Mouse (Mus musculus): Measurements from ENCODE around the gene Nploc4.
"Not testable (repeated sequence)": the region's sequence is repeated elsewhere in the genome, so short reads cannot be mapped to it uniquely, and the experiment has no call there.

Gene Nploc4

DNA sequence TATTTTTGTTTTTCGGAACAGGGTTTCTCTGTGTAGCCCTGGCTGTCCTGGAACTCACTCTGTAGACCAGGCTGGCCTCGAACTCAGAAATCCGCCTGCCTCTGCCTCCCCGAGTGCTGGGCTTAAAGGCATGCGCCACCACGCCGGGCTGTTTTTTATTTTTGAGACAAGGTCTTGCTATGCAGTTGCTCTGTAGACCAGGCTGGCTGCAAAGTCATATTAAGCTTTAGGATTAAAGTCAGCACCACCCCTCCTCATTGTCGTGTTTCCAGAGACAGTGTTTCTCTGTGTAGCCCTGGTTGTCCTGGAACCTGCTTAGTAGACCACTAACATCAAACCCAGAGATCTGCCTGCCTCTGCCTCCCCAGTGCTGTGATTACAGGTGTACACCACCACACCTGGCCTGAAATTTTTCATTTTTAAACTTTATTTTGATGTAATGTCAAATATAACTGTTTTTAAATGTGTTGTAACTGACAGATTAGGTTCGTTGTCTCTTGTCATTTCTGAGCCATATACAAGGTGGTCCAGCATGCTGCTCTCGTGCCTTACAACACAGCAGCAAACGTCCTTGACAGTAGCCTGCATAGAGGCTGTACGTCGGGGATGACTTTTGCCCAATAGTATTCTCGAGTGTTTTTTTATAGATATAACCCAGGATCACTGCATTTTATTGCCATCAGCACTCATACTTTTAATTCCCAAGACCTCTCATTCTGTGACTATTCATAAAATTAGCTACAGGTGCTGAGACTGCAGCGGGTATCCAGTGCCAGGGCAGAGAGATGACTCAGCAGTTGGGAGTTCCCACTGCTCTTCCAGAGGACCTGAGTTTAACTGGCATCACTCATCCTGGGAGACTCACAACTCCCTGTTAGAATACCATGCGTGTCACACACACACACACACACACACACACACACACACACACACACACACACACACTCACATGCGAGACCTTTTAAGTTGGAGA is 82.9 kb downstream of the Nploc4 start:
- peak; percentile 40 for DNase-seq (ENCODE audit: low read depth)

DNA sequence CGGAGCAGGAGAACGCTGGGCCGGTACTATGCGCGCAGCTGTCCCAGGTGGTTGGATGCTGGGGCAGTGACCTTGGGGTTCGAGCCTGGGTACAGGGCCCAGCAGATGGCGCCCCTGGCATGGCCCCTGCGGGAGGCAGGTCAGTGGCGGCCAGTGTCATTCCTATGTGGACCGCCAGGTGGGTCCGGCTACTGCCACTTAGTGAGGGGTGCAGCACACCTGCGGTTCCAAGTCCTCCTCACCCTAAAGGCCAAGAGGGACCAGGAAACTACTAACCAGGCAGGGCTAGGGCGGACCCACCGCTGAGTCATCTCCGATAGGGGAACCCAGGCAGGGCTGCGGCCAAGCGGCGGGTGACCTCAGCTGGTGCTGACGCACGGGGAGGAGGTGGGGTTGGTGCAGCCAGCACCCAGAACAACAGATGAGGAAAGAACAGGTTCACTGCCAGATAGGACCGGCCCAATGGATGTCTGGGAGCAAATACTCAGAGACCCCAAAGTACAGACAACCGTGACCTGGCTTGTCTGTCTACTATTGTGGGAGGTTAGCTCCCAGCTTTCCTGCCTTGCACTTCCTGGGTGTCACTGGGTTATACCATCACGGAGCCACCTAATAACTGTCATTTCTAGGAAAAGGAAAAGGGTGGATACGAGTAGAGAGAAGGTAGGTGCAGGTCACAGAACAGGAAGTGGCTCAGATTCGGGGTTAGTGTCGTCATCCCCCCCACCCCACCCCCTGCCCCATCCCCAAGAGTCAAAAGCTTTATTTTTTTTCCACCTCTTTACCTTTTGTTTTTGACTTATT is 83.8 kb downstream of the Nploc4 start:
- DNase-seq (ENCODE audit: low read depth) = peak; percentile 95

DNA sequence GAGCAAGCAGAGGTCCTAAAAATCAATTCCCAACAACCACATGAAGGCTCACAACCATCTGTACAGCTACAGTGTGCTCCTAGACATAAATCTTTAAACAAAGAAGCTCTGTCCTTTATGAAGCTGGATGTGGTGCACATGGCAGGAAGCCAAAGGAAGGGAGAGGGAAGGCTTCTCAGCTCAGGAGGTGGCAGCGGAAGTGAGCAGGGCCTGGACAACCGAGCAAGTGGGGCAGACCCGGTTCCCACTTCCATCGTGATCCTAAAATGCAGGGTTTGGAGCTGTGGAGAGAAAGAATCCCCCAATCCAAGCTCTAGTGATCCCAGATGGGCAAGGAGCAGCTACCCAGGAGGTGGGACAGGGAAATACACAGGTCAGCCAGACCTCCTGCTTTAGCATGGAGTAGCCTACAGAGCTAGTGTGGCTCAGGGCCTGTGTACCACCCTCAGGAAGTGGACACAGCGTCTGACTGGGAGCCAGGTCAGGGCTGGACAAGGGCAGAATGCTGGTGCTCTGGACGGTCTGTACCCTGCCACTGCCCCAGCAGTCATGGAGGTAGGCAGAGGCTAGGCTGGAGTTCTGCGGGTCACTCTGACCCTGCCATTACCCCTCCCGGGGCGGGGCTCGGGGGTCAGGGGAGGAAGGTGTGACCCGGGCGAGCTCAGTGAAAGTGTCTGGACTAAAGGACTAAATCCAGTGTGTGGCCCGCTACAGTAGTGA is 84.8 kb downstream of the Nploc4 start:
- peak; percentile 44 for DNase-seq (ENCODE audit: low read depth)

DNA sequence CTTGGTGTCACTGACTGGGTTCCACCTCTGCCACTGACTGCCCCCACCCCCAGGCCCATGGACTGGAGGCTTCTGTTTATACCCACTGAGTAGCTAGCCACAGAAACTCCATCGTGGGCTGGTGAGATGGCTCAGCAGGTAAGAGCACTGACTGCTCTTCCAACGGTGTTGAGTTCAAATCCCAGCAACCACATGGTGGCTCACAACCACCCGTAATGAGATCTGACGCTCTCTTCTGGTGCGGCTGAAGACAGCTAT is 85.5 kb downstream of the Nploc4 start:
- not testable (repeated sequence) for DNase-seq (ENCODE audit: low read depth)

DNA sequence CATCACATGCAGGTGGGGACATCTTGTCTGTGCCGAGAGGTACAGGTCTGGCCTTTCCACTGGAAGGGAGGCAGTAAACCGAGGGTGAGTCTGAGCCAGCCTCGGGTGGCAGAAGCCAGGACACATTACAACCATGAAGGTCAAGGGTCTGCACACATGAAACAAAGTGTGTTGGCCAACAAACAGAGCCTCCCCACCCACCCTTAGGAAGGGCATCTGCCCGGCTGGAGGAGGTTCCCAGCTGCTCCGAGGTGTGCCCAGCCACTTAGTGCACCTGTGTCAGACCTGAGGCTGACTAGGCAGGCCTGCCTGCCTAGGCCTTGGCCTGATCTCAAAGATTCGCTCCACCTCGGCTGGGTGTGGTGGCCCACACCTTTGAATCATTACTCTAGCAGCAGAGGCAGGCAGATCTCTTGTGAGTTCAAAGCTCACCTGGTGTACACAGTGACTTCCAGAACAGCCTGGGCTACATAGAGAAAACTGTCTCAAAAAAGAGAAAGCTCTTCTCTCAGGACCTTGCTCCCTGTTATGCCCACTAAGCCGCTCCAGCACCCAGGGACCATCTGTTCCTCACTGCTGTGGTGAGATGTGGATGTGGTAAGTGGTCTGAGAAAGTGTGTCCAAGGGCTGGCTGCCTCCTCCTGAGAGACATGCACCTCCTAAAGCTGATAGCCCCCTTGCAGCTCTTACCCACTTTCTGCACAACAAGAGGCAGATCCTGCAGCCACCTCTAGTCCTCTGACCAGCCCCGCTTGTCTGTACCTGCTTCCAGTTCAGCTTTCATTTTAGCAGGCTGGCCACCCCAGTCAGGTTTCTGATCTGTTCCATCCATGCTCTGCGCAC is 86.0 kb downstream of the Nploc4 start:
- DNase-seq (ENCODE audit: low read depth) = peak; percentile 52

DNA sequence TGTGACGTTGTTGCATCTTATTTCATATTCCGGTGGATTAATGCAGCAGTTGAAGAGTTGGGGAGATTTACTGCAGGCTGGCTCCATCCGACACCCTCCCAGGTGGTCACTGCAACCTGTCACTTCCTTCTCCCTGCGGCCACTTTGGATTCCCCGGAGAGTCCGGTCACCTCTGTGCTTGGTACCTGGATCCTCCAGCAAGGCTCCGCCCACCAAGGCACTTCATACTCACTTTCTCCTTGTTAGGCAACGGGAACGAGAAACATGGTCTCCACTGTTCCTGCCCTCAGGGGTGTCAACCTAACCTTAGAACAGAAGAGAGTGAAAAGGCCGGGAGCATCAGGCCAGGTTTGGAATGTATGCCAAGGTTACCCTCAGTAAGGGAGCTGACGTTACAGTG is 86.8 kb downstream of the Nploc4 start:
- no peak for DNase-seq (ENCODE audit: low read depth)

DNA sequence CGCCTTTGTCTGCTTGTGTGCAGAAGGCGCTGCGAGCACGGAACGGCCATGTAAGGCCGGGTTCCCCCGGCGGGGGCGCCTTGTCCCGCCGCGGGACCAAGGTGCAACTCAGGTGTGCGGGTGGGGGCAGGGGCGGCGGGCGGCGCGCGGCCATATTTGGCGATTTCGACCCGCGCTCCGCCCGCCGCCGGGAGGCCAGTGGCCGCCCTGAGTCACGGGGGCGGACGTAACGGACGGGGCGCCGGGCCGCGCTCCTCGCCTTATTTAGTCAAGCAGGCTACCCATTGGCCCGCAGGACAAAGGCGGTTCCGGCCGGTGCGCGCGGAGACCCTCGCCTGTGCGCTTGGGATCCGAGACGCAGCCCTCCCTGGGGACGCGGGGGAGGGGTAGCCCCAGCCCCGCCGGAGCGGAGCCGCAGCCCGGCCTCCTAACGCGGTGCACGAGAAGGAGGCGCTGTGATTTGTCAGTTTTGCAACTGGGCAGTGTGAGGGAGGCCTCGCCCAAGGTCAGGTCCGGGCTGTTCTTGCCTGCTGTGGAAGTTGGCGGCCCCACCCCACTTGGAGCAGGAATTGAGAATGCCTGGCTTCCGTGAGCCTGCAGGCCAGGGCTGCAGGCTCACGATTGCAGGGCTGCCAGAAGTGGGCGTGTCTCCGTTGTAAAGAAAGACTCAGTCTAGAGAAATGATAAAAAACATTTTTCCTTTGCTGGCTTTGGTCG is 87.4 kb downstream of the Nploc4 start:
- DNase-seq (ENCODE audit: low read depth) = peak; percentile 89

DNA sequence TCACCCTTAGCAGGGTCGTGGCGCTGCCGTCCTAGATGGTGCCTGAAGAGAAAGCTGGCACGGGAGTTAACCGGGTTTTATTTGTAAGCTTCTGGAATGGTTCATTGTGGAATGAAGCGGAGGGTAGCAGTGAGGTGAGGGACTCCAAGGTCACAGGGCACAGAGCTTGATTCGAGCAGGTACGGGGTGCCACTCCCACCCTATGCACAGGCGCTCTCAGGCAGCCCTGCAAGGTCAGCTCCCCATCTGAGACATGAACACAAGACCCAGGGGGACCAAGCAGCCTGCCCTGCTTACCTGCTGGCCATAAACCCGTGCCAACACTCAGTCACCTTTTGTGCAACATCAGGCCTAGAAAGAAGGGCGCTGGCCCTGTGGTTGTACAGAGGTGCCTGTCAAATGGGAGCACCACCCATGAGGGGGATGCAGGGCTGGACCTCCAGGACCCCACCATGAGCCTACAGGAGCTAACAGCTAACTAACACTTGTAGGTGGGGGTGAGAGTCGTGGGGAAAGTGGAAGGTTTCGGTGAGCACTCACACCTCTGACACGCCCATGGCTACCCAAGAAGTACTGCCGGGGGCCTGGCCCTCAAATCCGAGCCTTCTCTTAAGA is 88.0 kb downstream of the Nploc4 start:
- DNase-seq (ENCODE audit: low read depth) = no peak

DNA sequence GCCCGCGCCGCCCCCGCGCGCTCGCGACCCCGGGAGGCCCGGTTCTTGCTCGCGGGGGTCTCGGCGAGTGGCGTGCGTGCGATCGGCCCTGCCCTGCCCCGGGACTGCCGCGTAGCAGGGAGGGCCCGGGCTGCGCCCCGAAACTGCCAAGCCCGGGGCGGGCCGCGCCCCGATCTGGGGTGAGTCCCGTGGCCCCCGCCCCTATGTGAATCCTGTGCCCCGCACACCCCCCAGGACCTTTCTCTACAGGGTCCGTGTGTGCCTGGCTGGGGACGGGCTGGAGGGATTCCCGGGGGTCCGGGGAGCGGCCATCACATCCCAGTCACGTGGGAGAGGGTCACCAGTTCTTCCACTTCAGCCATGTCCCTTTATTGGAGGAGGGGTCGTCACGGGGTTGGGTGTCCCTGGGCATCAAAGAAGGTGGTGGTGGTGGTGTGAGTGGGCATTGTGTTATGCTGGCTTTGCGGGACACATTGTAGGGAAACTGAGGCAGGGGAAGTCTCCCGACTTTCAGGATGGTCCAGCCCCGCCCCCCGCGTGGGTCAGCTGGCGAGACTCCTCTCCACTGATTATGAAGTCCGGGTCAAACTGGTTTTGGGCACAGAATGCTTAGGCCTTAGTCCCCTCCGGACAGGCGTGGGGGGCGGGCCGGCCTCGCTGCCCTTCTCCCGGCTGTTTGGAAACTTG is 88.7 kb downstream of the Nploc4 start:
- DNase-seq (ENCODE audit: low read depth) = no peak

DNA sequence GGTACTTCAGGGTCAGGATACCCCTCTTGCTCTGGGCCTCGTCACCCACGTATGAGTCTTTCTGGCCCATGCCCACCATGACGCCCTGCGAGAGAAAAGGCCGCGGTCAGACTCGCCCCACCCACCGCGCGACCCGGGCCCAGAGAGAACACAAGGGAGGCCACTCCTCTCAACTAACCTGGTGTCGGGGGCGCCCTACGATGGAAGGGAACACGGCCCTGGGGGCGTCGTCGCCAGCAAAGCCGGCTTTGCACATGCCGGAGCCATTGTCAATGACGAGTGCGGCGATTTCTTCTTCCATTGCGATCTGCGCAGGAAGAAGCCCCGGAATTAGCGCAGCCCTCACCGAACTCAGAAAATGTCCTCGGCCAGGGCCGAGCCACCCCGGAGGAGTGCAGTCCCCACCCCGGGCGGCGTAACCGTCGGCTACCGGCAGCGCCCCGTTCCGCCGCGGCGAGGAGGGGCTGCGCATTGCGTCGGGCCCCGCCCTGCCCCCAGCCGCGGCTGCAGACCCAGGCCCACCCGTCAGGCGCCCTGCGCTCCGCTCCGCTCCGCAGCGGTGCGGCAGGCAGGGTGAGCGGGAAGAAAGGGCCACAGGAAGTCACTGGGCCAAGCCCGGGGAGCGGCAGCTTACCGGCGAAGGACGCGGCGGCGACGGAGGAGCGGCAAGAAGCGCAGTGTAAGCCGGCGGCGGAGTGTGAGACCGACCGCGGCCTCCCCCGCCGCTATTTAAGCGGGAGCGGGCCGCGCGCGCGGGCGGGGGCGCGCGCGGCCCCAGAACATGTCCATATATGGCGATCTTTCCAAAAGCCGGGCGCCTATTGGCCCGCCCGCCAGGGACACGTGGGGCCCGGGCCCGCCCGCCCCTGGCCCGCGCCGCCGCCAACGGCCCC is 89.5 kb downstream of the Nploc4 start, which contains the start of gene Actg1:
Actg1 (minus strand) TSS at position 752 of the 893 bp plus-strand sequence.
- DNase-seq (ENCODE audit: low read depth) = peak; percentile 94

DNA sequence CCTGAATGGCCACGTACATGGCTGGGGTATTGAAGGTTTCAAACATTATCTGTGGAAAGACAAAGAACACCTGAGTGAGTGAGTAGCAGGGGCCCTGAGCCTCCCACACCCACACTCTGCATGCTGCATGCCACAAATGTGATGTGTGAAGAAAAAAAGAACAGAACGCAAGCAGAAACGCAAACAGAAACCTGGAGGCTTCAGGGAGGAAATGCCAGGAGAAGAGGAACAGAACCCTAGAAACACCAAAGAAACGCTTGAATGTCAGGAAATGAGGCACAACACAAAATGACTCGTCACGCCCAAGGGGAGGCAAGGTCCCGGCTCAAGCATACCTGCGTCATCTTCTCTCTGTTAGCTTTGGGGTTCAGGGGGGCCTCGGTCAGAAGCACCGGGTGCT is 90.2 kb downstream of the Nploc4 start:
- DNase-seq (ENCODE audit: low read depth) = peak; percentile 76

DNA sequence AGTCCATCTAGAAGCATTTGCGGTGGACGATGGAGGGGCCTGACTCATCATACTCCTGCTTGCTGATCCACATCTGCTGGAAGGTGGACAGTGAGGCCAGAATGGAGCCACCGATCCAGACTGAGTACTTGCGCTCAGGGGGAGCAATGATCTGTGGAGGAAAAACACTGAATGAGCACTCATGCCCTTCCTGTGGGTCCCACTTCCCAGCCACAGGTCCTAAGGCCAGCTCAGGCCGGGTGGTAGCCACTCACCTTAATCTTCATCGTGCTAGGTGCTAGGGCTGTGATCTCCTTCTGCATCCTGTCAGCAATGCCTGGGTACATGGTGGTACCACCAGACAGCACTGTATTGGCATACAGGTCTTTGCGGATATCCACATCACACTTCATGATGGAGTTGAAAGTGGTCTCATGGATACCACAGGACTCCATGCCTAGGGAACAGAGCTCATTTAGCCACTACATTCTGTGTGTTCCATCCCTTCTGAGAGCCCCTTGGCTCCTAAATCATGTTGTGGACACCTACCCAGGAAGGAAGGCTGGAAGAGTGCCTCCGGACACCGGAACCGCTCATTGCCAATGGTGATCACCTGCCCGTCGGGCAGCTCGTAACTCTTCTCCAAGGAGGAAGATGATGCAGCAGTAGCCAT is 91.0 kb downstream of the Nploc4 start:
- DNase-seq (ENCODE audit: low read depth) = not testable (repeated sequence)

DNA sequence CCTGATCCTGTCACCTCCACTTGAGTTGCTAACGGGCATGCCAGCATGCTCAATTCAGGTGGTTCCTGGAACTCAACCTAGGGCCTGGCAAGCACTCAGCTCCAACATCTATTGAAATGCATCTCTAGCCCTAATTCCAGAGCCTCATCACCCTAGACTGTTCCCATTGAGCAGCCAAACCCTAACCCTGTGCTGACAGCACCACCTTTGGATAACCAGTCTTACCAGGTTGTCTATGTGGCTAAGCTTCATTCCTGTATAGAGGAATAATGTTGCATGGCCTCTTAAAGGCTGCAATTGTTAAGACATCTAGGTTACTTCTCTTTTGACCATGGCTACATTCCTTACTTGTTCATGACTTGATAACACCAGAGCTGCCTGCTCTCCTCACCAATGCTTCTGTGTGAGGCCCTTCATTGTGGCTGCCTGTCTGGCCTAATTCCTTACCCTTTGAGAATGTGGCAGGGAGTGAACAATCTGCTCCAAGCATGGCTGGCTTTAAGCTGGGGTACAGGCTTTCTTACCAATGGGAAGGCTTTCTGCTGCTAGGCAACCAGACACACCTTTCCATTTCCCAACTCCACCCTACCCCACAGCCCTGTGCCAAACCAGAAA is 92.3 kb downstream of the Nploc4 start:
- DNase-seq (ENCODE audit: low read depth) = no peak

DNA sequence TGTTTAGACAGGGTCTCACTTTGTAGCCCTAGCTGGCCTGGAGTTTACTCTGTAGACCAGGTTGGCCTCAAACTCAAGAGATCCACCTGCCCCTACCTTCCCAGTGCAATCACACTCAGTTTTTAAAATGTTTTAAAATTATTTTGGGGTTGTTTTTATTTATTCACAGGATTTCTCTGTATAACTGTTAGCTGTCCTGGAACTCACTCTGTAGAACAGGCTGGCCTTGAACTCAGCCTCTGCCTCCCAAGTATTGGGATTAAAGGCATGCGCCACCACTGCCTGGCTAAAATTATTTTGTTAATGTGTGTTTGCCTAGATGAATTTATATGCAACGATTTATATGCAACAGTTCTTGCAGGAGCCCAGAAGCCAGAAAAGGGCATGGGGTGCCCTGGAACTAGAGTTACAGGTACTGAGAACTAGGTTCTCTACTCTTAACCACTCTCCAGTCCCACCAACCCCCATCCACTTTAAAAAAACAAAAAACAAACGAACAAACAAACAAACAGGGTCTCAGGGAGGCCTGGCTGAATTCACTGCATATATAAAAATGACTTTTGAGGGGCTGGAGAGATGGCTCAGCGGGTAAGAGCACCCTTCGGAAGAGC is 93.1 kb downstream of the Nploc4 start:
- DNase-seq (ENCODE audit: low read depth) = no peak

DNA sequence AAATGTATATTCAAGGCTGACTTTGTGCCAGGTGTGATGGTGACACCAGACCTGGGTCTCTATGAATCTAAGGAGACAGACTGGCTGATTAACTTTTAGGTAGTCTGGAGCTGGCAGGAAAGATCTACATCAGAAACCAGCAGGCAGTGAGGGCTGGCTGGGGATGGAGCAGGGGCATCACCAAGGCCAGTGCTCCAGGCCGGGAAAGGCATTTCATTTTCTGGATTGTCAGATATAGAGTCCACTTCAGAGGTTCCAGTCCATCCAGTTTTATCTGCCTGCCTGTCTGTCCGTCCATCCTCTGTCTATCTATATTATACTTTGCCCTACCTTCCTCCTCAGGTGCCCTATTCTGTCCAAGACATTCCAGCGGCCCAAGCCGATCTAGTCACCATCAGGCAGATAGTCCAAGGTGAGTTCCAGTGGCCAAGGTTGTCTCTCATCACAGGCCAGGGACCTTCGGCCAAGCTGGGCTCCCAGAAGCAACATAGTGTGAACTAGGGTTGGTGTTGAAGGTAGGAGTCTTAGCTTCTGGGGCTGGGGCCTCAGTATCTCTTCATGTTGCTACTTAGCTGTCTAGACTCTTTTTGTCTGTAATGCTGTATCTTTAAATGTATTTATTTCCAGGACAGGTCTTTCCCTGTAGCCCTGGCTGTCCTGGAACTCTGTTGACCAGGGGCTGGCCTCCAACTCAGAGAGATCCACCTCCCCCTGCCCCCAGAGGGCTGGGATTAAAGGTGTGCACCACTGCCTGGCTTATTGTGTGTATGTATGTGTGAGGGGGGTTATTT is 93.8 kb downstream of the Nploc4 start:
- DNase-seq (ENCODE audit: low read depth) = no peak

DNA sequence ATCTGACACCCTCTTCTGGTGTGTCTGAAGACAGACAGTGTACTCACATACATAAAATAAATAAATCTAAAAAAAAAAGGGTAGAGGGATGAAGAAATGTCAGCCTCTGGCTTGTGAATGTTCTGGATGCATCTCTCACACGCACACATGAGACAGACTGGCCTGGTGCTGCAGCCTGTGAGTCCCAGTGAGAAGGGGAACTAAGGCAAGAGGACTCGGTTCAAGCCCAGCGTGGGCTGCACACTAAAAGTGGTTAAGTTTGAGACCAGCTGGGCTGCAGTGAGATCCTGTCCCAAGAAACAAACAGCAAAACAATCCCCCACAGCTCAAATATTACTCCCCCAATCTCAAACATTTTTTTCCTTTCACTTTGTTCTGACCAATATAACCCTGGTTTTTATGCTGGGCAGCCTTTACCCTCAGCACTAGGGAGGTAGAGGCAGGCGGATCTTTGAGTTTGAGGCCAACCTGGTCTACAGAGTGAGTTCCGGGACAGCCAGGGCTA is 94.8 kb downstream of the Nploc4 start:
- no peak for DNase-seq (ENCODE audit: low read depth)

Measured in induced T-regulatory cell, adult 2 months (primary cell).